20 mouse cellular contexts compared by ENCODE assay signal in the genomic region with DNA sequence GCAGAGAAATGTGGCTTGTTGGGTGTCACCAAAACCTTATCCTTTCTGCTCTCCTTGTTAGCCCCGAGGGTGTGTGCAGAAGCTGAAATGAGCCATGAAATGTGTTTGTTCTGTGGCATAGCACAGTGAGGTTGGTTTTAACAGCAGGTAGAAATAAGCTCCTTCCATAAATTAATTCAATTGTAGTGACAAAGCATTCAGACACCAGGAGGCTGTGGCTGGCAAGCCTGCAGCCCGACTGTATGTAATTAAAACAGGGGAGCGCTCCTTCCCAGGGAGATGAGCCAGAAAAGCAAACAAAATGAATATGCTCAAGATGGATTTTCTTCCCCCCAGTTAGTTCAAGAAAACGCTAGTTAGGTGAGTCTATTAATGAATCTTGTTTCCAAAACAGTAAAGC.
A peak's percentile ranks its signal among the peaks of the same experiment; 100 is the strongest.
DNase-seq lines count a peak whose midpoint lies in the region; ATAC-seq lines count a peak whose summit lies in the region.
"Had no signal": no experiment of that assay in that cellular context is flagged by ENCODE, and none has a peak within 500 bp of the region (broad histone marks: within the 10 kb centered on the region; RNA-seq: fewer than 3 reads in every experiment).

No protein-coding gene starts in this region.

- peak; percentile 66 for DNase-seq in forebrain, embryonic 14.5 days (ENCODE audit: low spot score)
- DNase-seq in hindbrain, embryonic 14.5 days (ENCODE audit: low spot score) = no peak
- no peak for DNase-seq in hindbrain, embryonic 10.5 days (ENCODE audit: low spot score)
- DNase-seq in midbrain, embryonic 14.5 days = peak; percentile 51
- no peak for DNase-seq in midbrain, embryonic 10.5 days (ENCODE audit: low spot score)
- DNase-seq in R1 (ENCODE audit: low read depth, low spot score) = peak; percentile 39
- DNase-seq in left cerebral cortex, adult 11 months (ENCODE audit: low spot score) = no peak
- DNase-seq: adrenal gland, postnatal 14 days; cerebellum, adult 18-20 months; cerebellum, adult 9-11 months; cerebellum, postnatal 36 days; gastrocnemius, postnatal 10 days had no signal

- no peak overlapping the region for H3K4me3 ChIP-seq in forebrain, embryonic 14.5 days (ENCODE audit: low read depth, low read length)
- H3K4me3 ChIP-seq in forebrain, embryonic 12.5 days (replicated peaks) = no peak overlapping the region
- H3K4me3 ChIP-seq in hindbrain, embryonic 14.5 days (replicated peaks; ENCODE audit: low read length) = no peak overlapping the region
- H3K4me3 ChIP-seq in hindbrain, embryonic 10.5 days = no peak overlapping the region
- no peak overlapping the region for H3K4me3 ChIP-seq in midbrain, embryonic 14.5 days (replicated peaks; ENCODE audit: low read depth, low read length)
- H3K4me3 ChIP-seq in midbrain, embryonic 10.5 days = no peak overlapping the region
- H3K4me3 ChIP-seq: embryonic facial prominence, embryonic 15.5 days; erythroblast, embryonic 14.5 days; heart, adult 2 months; heart, embryonic 15.5 days had no signal

- ATAC-seq in forebrain, embryonic 14.5 days = no peak
- no peak for ATAC-seq in forebrain, embryonic 12.5 days (ENCODE audit: low FRiP score)
- ATAC-seq in hindbrain, embryonic 14.5 days (ENCODE audit: low FRiP score) = no peak
- no peak for ATAC-seq in midbrain, embryonic 14.5 days (ENCODE audit: low FRiP score, low TSS enrichment)
- ATAC-seq: activated CD4-positive, CD25-positive, alpha-beta regulatory T cell, adult 4 months; intestine, embryonic 16.5 days had no signal

- no peak overlapping the region for H3K27ac ChIP-seq in forebrain, embryonic 14.5 days (ENCODE audit: low read depth, low read length)
- no peak overlapping the region for H3K27ac ChIP-seq in forebrain, embryonic 12.5 days
- peak overlapping the region; percentile 4; the same call in 1 of the 2 replicates for H3K27ac ChIP-seq in hindbrain, embryonic 14.5 days
- no peak overlapping the region for H3K27ac ChIP-seq in hindbrain, embryonic 10.5 days
- no peak overlapping the region for H3K27ac ChIP-seq in midbrain, embryonic 14.5 days (replicated peaks; ENCODE audit: low read depth, low read length)
- no peak overlapping the region for H3K27ac ChIP-seq in midbrain, embryonic 10.5 days (replicated peaks)
- H3K27ac ChIP-seq: embryonic facial prominence, embryonic 15.5 days; heart, adult 2 months; heart, embryonic 15.5 days had no signal

- no peaks in the 10 kb centered on the region for H3K9me3 ChIP-seq in forebrain, embryonic 14.5 days (replicated peaks; ENCODE audit: control insufficient read depth, low read length)
- no peaks in the 10 kb centered on the region for H3K9me3 ChIP-seq in forebrain, embryonic 12.5 days
- no peaks in the 10 kb centered on the region for H3K9me3 ChIP-seq in hindbrain, embryonic 14.5 days (ENCODE audit: control insufficient read depth, low read length)
- no peaks in the 10 kb centered on the region for H3K9me3 ChIP-seq in hindbrain, embryonic 10.5 days
- H3K9me3 ChIP-seq in midbrain, embryonic 14.5 days (ENCODE audit: control insufficient read depth, low read length) = no peaks in the 10 kb centered on the region
- no peaks in the 10 kb centered on the region; the same call in 1 of the 2 replicates for H3K9me3 ChIP-seq in midbrain, embryonic 10.5 days (replicated peaks)
- H3K9me3 ChIP-seq: embryonic facial prominence, embryonic 15.5 days; heart, embryonic 15.5 days had no signal

- peaks cover 5% of the 10 kb centered on the region; the same call in 1 of the 2 replicates for H3K4me1 ChIP-seq in forebrain, embryonic 14.5 days (ENCODE audit: control insufficient read depth, insufficient read depth, low read length)
- peaks cover 6% of the 10 kb centered on the region; the same call in 1 of the 2 replicates for H3K4me1 ChIP-seq in forebrain, embryonic 12.5 days
- H3K4me1 ChIP-seq in hindbrain, embryonic 14.5 days (replicated peaks; ENCODE audit: control insufficient read depth, insufficient read depth, low read length) = 0 out of 2 replicates have a peak, but pooled peaks cover 9% of the 10 kb centered on the region
- 0 out of 2 replicates have a peak, but pooled peaks cover 3% of the 10 kb centered on the region for H3K4me1 ChIP-seq in hindbrain, embryonic 10.5 days (replicated peaks)
- H3K4me1 ChIP-seq in midbrain, embryonic 14.5 days (ENCODE audit: control insufficient read depth, insufficient read depth, low read length) = no peaks in the 10 kb centered on the region
- H3K4me1 ChIP-seq in midbrain, embryonic 10.5 days = 0 out of 2 replicates have a peak, but pooled peaks cover 5% of the 10 kb centered on the region
- H3K4me1 ChIP-seq: heart, embryonic 15.5 days had no signal

- H3K4me2 ChIP-seq in forebrain, embryonic 14.5 days (ENCODE audit: low read length) = no peak overlapping the region
- H3K4me2 ChIP-seq in forebrain, embryonic 12.5 days = no peak overlapping the region
- no peak overlapping the region for H3K4me2 ChIP-seq in hindbrain, embryonic 14.5 days (replicated peaks)
- H3K4me2 ChIP-seq in midbrain, embryonic 14.5 days (ENCODE audit: low read length) = no peak overlapping the region
- H3K4me2 ChIP-seq: embryonic facial prominence, embryonic 15.5 days; heart, embryonic 11.5 days; heart, embryonic 15.5 days had no signal

- WGBS in forebrain, embryonic 14.5 days = 7% methylated on average over 4 of the region's 4 CpGs
- 32% methylated on average over 4 of the region's 4 CpGs for WGBS in forebrain, embryonic 12.5 days
- 24% methylated on average over 4 of the region's 4 CpGs for WGBS in hindbrain, embryonic 14.5 days
- 41% methylated on average over 4 of the region's 4 CpGs for WGBS in hindbrain, embryonic 10.5 days
- WGBS in midbrain, embryonic 14.5 days = 29% methylated on average over 4 of the region's 4 CpGs
- 37% methylated on average over 4 of the region's 4 CpGs for whole genome bisulfite sequencing in midbrain, embryonic 10.5 days

- H3K36me3 ChIP-seq in forebrain, embryonic 14.5 days (ENCODE audit: control insufficient read depth, insufficient read depth, low read length) = no peaks in the 10 kb centered on the region
- no peaks in the 10 kb centered on the region for H3K36me3 ChIP-seq in forebrain, embryonic 12.5 days (replicated peaks)
- no peaks in the 10 kb centered on the region for H3K36me3 ChIP-seq in hindbrain, embryonic 14.5 days (replicated peaks; ENCODE audit: control insufficient read depth, insufficient read depth)
- H3K36me3 ChIP-seq in hindbrain, embryonic 10.5 days = no peaks in the 10 kb centered on the region
- H3K36me3 ChIP-seq in midbrain, embryonic 14.5 days (ENCODE audit: control insufficient read depth, insufficient read depth, low read length) = no peaks in the 10 kb centered on the region
- no peaks in the 10 kb centered on the region for H3K36me3 ChIP-seq in midbrain, embryonic 10.5 days
- H3K36me3 ChIP-seq: embryonic facial prominence, embryonic 15.5 days; heart, embryonic 15.5 days had no signal

- H3K9ac ChIP-seq in forebrain, embryonic 14.5 days (ENCODE audit: low read length) = no peak overlapping the region
- no peak overlapping the region for H3K9ac ChIP-seq in forebrain, embryonic 12.5 days
- no peak overlapping the region for H3K9ac ChIP-seq in hindbrain, embryonic 14.5 days
- H3K9ac ChIP-seq in midbrain, embryonic 14.5 days (replicated peaks; ENCODE audit: low read length) = no peak overlapping the region
- H3K9ac ChIP-seq: embryonic facial prominence, embryonic 15.5 days; heart, embryonic 15.5 days had no signal

- no peaks in the 10 kb centered on the region for H3K27me3 ChIP-seq in forebrain, embryonic 14.5 days (replicated peaks; ENCODE audit: control insufficient read depth, insufficient read depth, low read length)
- no peaks in the 10 kb centered on the region for H3K27me3 ChIP-seq in forebrain, embryonic 12.5 days
- H3K27me3 ChIP-seq in hindbrain, embryonic 14.5 days (ENCODE audit: control insufficient read depth, insufficient read depth, low read length) = no peaks in the 10 kb centered on the region
- H3K27me3 ChIP-seq in hindbrain, embryonic 10.5 days (ENCODE audit: insufficient read depth, poor library complexity, severe bottlenecking) = no peaks in the 10 kb centered on the region
- H3K27me3 ChIP-seq in midbrain, embryonic 14.5 days (ENCODE audit: control insufficient read depth, insufficient read depth, low read length) = no peaks in the 10 kb centered on the region
- no peaks in the 10 kb centered on the region for H3K27me3 ChIP-seq in midbrain, embryonic 10.5 days (ENCODE audit: low read depth, poor library complexity, severe bottlenecking)
- H3K27me3 ChIP-seq: embryonic facial prominence, embryonic 15.5 days; heart, embryonic 15.5 days had no signal

Comparison
In these comparisons a context has a peak if more than half of its experiments do, and no peak if none do; other contexts are left out.
1. DNase-seq: peak in forebrain, embryonic 14.5 days (single experiment), midbrain, embryonic 14.5 days (single experiment) and R1 (single experiment); none in hindbrain, embryonic 14.5 days (single experiment), hindbrain, embryonic 10.5 days (single experiment), midbrain, embryonic 10.5 days (single experiment) and left cerebral cortex, adult 11 months (single experiment).